Mouse (Mus musculus) layer of hippocampus, adult 9-10 months (tissue): Measurements from ENCODE around the gene Zbed6.
"Not testable (repeated sequence)": the region's sequence is repeated elsewhere in the genome, so short reads cannot be mapped to it uniquely, and the experiment has no call there.

Experiments
- DNase-seq: peaks from one replicate; pipeline ENCODE4 v3.0.0; 2022; ENCODE audit warnings: low spot score

Zbed6 gene

GRCm38 (mm10) chr1:133660466-133661202, at the start of gene Zbed6:
Zbed6 (minus strand) TSS chr1:133660885.
- no peak for DNase-seq

GRCm38 (mm10) chr1:133709292-133709691, 48.6 kb upstream of the Zbed6 start:
- DNase-seq = no peak

GRCm38 (mm10) chr1:133701824-133702223, 41.1 kb upstream of the Zbed6 start:
- DNase-seq = not testable (repeated sequence)

- no peak for DNase-seq
These were observed 37.4 kb upstream of the Zbed6 start for GRCm38 (mm10) chr1:133697935-133698620.

- DNase-seq = no peak
These were observed 35.2 kb upstream of the Zbed6 start for GRCm38 (mm10) chr1:133695901-133696300.

- no peak for DNase-seq
These were observed 34.2 kb upstream of the Zbed6 start for GRCm38 (mm10) chr1:133694876-133695275.

- DNase-seq = no peak
These were observed 33.6 kb upstream of the Zbed6 start for GRCm38 (mm10) chr1:133694301-133694700.

GRCm38 (mm10) chr1:133693536-133694114, 32.9 kb upstream of the Zbed6 start:
- no peak for DNase-seq

GRCm38 (mm10) chr1:133692195-133692594, 31.5 kb upstream of the Zbed6 start:
- DNase-seq = no peak

- DNase-seq = no peak
These were observed 30.4 kb upstream of the Zbed6 start for GRCm38 (mm10) chr1:133691046-133691445.

GRCm38 (mm10) chr1:133689897-133690296, 29.2 kb upstream of the Zbed6 start, which contains the start of gene Lax1:
Lax1 (minus strand) TSS chr1:133690108.
- no peak for DNase-seq

GRCm38 (mm10) chr1:133688301-133688700, 27.6 kb upstream of the Zbed6 start:
- no peak for DNase-seq

GRCm38 (mm10) chr1:133685749-133686519, 25.2 kb upstream of the Zbed6 start:
- no peak for DNase-seq

- DNase-seq = no peak
These were observed 11.1 kb upstream of the Zbed6 start for GRCm38 (mm10) chr1:133671801-133672200.

- no peak for DNase-seq
These were observed 10.6 kb upstream of the Zbed6 start for GRCm38 (mm10) chr1:133671266-133671665.

- DNase-seq = no peak
These were observed 10.1 kb upstream of the Zbed6 start for GRCm38 (mm10) chr1:133670776-133671175.

- DNase-seq = no peak
These were observed 9.5 kb upstream of the Zbed6 start for GRCm38 (mm10) chr1:133670190-133670589.

- no peak for DNase-seq
These were observed 7.9 kb upstream of the Zbed6 start for GRCm38 (mm10) chr1:133668618-133669017.

- DNase-seq = no peak
These were observed 7.0 kb upstream of the Zbed6 start for GRCm38 (mm10) chr1:133667721-133668120.

GRCm38 (mm10) chr1:133665713-133666112, 5.0 kb upstream of the Zbed6 start:
- not testable (repeated sequence) for DNase-seq

- DNase-seq = no peak
These were observed 3.7 kb upstream of the Zbed6 start for GRCm38 (mm10) chr1:133664203-133664970.
